Mouse (Mus musculus): ENCODE measurements around the gene Zfp112. TPM values are rescaled to one million over a fixed set of nuclear protein-coding genes. Genes with fewer than 3 reads are reported as not detected.

Zfp112 gene
- 2.5 and 3.2 TPM in 2 replicates for polyA plus RNA-seq (2015; fragmentation: Nextera tagmentation; extraction: Ambion mirVana)

GRCm38 (mm10) chr7:24112156-24112856 is at the start of gene Zfp112:
Zfp112 (plus strand) TSS chr7:24112314.

DNA sequence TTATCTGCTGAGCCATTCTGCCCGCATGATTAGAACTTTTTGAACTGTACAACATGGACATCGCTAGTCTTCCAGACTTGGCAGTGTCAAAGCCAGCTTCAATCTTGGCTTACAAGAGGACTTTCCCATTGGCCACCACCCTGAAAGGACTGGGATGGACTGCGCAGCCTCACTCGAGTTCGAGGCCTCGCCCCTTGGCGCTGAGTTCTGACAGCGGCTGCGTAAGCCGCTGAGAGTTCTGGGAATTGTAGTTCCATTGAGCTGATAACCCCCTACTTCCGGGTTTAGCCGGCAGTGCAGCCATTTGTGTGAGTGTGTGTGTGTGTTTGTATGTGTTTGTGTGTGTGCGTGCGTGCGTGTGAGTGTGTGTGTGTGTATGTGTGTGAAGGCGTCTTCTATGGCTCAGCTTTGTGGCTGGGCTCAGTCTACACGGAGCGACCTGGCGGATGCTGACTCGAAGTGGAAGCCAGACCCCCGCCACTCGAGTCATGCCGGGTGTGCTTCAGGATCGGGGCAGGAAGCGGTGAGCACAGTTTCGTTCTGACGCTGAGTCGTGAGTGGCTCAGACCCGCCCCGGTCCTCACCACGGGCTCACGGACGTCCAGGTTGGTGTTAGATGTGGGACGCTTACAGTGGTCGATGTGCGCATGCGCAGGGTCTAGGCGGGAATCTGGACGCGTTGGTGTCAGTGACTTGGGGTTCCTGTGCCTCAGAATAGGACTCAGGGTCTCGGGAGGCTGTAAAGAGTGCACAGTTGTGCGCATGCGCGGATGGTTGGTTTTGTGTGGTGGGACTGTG is 30.3 kb upstream of the Zfp112 start, which contains the start of gene Zfp180:
Gene Zfp180 (plus strand): TSS at position 291 of the 798 bp plus-strand sequence.

DNA sequence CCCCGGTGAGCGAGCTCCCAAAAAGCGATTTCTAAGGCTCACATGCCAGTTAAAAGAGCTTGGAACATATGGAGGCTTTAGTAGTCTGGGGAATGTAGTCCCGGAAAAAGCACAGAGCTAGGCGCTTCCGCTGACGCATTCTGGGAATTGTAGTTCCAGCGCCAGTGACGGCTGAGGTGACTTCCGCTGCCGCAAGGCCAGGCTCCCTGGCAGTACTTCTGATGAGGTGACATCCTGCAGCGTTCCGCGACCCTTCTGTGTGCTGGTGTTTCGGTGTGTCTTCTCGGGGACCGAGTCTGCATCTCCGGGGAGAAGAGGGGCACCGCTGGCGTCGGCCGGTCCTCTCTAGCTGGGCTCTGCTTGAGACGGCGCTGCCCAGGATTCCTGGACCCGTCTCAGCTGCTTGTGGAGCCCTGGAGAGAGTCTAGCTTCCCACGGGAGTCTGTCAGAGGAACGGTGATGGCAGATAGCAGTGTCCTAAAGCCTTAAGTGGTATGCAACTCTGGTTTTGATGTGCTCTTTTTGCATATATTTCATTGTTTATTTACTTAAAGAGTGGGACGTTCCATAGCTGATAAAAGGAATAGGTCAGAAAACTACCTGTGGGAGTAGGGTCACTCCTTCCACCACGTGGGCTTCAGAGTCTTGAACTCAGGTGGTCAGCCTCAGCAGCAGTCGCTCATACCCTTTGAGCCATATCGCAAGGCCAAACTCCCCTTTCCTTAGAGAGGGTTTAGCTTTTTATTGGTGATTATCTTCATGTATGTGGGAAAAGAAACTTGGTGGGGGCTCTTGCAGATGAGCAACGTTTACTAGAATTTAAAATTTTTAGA is 22.1 kb downstream of the Zfp112 start, which contains the start of gene Zfp235:
Gene Zfp235 (plus strand): TSS at position 174 of the 833 bp plus-strand sequence.

DNA sequence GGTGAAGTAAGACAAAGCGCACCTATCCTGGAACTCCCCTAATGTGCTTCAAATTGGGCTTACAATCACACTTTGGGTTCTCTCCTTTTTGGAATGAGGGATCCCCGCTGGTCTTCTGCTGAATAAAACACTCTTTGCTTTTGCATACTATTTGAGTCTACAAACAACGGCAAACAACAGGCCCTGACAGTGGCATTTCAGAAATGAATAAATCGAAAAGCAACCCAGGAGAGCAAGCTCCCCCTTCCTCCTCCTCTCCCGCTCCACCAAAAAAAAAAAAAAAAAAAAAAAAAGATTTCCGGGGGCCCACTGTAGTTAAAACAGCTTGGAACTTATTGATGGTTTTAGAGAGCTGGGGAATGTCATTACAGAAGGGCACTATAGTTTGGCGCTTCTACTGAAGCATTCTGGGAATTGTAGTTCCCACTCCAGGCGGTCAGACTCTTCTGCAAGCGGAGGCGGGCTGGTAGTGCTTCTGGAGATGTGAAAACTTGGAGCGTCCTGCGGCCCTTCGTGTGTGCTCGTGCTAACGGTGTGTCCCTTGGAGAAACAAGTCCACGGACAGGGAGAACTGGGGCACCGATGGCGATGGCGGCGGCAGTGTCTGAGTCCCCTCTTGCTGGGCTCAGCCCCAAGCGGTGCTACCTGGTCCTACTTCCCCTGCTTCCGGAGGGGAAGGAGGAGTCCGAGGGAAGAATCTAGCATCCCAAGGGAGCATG is 62.7 kb downstream of the Zfp112 start, which contains the start of gene Zfp114:
Gene Zfp114 (plus strand): TSS at position 443 of the 719 bp plus-strand sequence.

Other genes starting within 250 kb of the Zfp112 start
- gene Vmn1r177, start 245.9 kb upstream of the Zfp112 start, polyA plus RNA-seq (2015; fragmentation: Nextera tagmentation; extraction: Ambion mirVana), result not detected in 2 replicates
- not detected in 2 replicates for gene Vmn1r178, start 220.3 kb upstream of the Zfp112 start, polyA plus RNA-seq (2015; fragmentation: Nextera tagmentation; extraction: Ambion mirVana)
- gene Vmn1r179, start 185.3 kb upstream of the Zfp112 start, polyA plus RNA-seq (2015; fragmentation: Nextera tagmentation; extraction: Ambion mirVana), result not detected in 2 replicates
- not detected in 2 replicates for gene Vmn1r180, start 161.7 kb upstream of the Zfp112 start, polyA plus RNA-seq (2015; fragmentation: Nextera tagmentation; extraction: Ambion mirVana)
- not detected in 2 replicates for gene Vmn1r181, start 137.7 kb upstream of the Zfp112 start, polyA plus RNA-seq (2015; fragmentation: Nextera tagmentation; extraction: Ambion mirVana)
- not detected in 2 replicates for gene V1rd19, start 110.6 kb upstream of the Zfp112 start, polyA plus RNA-seq (2015; fragmentation: Nextera tagmentation; extraction: Ambion mirVana)
- gene Vmn1r183, start 59.1 kb upstream of the Zfp112 start, polyA plus RNA-seq (2015; fragmentation: Nextera tagmentation; extraction: Ambion mirVana), result not detected in 2 replicates
- 6.7 and 6.8 TPM in 2 replicates for gene Zfp180, start 30.4 kb upstream of the Zfp112 start, polyA plus RNA-seq (2015; fragmentation: Nextera tagmentation; extraction: Ambion mirVana)
- 6.7 TPM in 2 replicates for gene Zfp235, start 21.9 kb downstream of the Zfp112 start, polyA plus RNA-seq (2015; fragmentation: Nextera tagmentation; extraction: Ambion mirVana)
- 1.3 TPM in 2 replicates for gene Zfp114, start 62.7 kb downstream of the Zfp112 start, polyA plus RNA-seq (2015; fragmentation: Nextera tagmentation; extraction: Ambion mirVana)
- gene Zfp111, start 99.1 kb downstream of the Zfp112 start, polyA plus RNA-seq (2015; fragmentation: Nextera tagmentation; extraction: Ambion mirVana), result 3.4 and 5.8 TPM in 2 replicates
- 1.4 and 1.6 TPM in 2 replicates for gene Zfp109, start 125.2 kb downstream of the Zfp112 start, polyA plus RNA-seq (2015; fragmentation: Nextera tagmentation; extraction: Ambion mirVana)
- gene Zfp108, start 142.5 kb downstream of the Zfp112 start, polyA plus RNA-seq (2015; fragmentation: Nextera tagmentation; extraction: Ambion mirVana), result 1.3 and 1.9 TPM in 2 replicates
- 4.3 and 4.6 TPM in 2 replicates for gene Zfp93, start 158.1 kb downstream of the Zfp112 start, polyA plus RNA-seq (2015; fragmentation: Nextera tagmentation; extraction: Ambion mirVana)
- 9.9 and 10.5 TPM in 2 replicates for gene Zfp61, start 188.9 kb downstream of the Zfp112 start, polyA plus RNA-seq (2015; fragmentation: Nextera tagmentation; extraction: Ambion mirVana)
- gene Zfp94, start 204.4 kb downstream of the Zfp112 start, polyA plus RNA-seq (2015; fragmentation: Nextera tagmentation; extraction: Ambion mirVana), result 4.0 and 4.7 TPM in 2 replicates
- 0.31 TPM in 1 of 2 replicates, not detected in the other for gene Tescl, start 221.6 kb downstream of the Zfp112 start, polyA plus RNA-seq (2015; fragmentation: Nextera tagmentation; extraction: Ambion mirVana)
- gene Lypd5, start 236.9 kb downstream of the Zfp112 start, polyA plus RNA-seq (2015; fragmentation: Nextera tagmentation; extraction: Ambion mirVana), result 0.54 and 0.85 TPM in 2 replicates

Measured in urinary bladder, postnatal 0 days (tissue).